Mouse (Mus musculus) stomach, embryonic 16.5 days (tissue): ENCODE results near the gene D5Ertd579e. TPM values are rescaled to one million over a fixed set of nuclear protein-coding genes. Genes with fewer than 3 reads are reported as not detected.
"Not testable (repeated sequence)": the region's sequence is repeated elsewhere in the genome, so short reads cannot be mapped to it uniquely, and the experiment has no call there.

Source experiments
- ATAC-seq: fragments of 200-750 bp; cut with Nextera tagmentation; 2 replicates; pipeline ENCODE4 v1.8.0; 2017; ENCODE audit warnings: moderate number of reproducible peaks, moderate TSS enrichment; ENCODE audit not compliant: insufficient read depth, low FRiP score
- H3K27ac ChIP-seq: fragments of 300-500 bp; sonication (generic); 2 replicates; pipeline ENCODE4 v1.5.1; 2014; ENCODE audit warnings: low read length
- H3K27me3 ChIP-seq: fragments of 300-500 bp; sonication (generic); 2 replicates; pipeline ENCODE4 v1.6.1; 2014; ENCODE audit warnings: low read length, control low read depth, mixed read lengths; ENCODE audit not compliant: control insufficient read depth, insufficient read depth
- H3K36me3 ChIP-seq: fragments of 300-500 bp; sonication (generic); 2 replicates; pipeline ENCODE4 v1.6.1; 2014; ENCODE audit warnings: low read length; ENCODE audit not compliant: control insufficient read depth, insufficient read depth
- H3K4me1 ChIP-seq: fragments of 300-500 bp; sonication (generic); 2 replicates; pipeline ENCODE4 v1.6.1; 2014; ENCODE audit warnings: low read length, control low read depth, mixed read lengths; ENCODE audit not compliant: control insufficient read depth, insufficient read depth
- H3K4me2 ChIP-seq: fragments of 300-500 bp; sonication (generic); 2 replicates; pipeline ENCODE4 v1.6.1; 2014; ENCODE audit warnings: low read depth, low read length, mixed read lengths
- H3K4me3 ChIP-seq: fragments of 300-500 bp; sonication (generic); replicated peaks from 2 replicates; pipeline ENCODE4 v1.5.1; 2014; ENCODE audit warnings: mild to moderate bottlenecking, low read length
- H3K9ac ChIP-seq: fragments of 300-500 bp; sonication (generic); 2 replicates; pipeline ENCODE4 v1.6.1; 2014; ENCODE audit warnings: low read length
- H3K9me3 ChIP-seq: fragments of 300-500 bp; sonication (generic); replicated peaks from 2 replicates; pipeline ENCODE4 v1.6.1; 2016; ENCODE audit warnings: low read length, control low read depth; ENCODE audit not compliant: control insufficient read depth
- WGBS: fragments of 180-500 bp; shearing (Covaris S2); extraction: QIAGEN DNeasy Blood & Tissue Kit; methylation state at CpG from one replicate; pipeline ENCODE4 v1.1.7; 2014; 5-methylcytosine and 5-hydroxymethylcytosine counted together
- polyA plus RNA-seq: library from polyadenylated mRNA; unstranded; fragments of >200 nt; fragmentation: Nextera tagmentation; extraction: Ambion mirVana; gene quantifications from 2 replicates; pipeline ENCODE4 v1.2.1, GENCODE M21; 2015

Gene D5Ertd579e
- polyA plus RNA-seq, 1 experiment from 2014 or later = 20.5 TPM

DNA sequence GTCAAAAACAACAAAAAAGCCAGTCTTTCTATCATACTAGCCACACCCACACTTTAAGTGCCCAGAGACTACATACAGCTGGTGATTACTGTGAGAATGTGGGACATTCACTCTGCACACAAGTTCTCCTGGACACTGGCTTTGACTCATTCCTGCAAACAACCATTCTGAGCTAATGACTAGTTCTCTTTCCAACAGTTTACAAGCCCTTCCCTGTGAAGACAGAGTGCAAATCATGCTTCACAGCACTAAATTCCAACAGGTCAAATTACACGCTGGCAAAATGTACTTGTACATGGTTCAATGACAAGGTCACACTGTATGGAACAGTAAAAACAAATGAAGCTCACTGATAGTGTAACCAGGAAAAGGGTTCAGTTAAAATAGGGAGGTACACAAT lies 17.0 kb downstream of the D5Ertd579e start:
- no peak overlapping the region; the same call in none of the 2 replicates for H3K27ac ChIP-seq

DNA sequence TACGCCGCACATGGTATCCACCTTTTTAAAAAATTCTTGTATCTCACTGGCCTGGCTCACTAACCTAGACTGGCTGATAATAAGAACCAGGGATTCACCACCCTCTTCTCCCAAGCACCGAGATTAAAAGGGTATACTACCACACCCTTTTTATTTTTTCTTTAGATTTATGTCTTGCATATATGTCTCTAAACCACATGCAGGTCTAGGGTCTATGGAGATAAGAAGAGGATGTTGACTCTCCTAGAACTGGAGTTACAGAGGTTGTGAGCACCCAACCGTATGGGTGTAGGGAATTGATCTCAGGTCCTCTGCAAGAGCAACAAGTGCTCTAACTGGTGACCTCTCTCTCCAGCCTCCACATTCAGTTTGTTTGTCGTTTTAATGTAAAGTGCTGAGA lies 17.9 kb downstream of the D5Ertd579e start:
- H3K9me3 ChIP-seq = no peaks in the 10 kb centered on the region
- no peak overlapping the region for H3K9ac ChIP-seq
- no peak for ATAC-seq
- H3K27ac ChIP-seq = no peak overlapping the region
- H3K36me3 ChIP-seq = no peaks in the 10 kb centered on the region
- H3K4me1 ChIP-seq = peaks cover 19% of the 10 kb centered on the region
- H3K4me3 ChIP-seq = no peak overlapping the region
- no peak overlapping the region for H3K4me2 ChIP-seq
- no peaks in the 10 kb centered on the region for H3K27me3 ChIP-seq
- 80% methylated on average over 5 of the region's 5 CpGs for whole genome bisulfite sequencing

More for the DNA sequence above, 17.0 kb downstream of the D5Ertd579e start:
- Histone ChIP-seq H3K36me3 (no peaks in the 10 kb centered on the region), H3K4me2 (no peak overlapping the region), H3K9ac (no peak overlapping the region), H3K4me3 (no peak overlapping the region), H3K27me3 (no peaks in the 10 kb centered on the region), H3K9me3 (no peaks in the 10 kb centered on the region), H3K4me1 (peaks cover 19% of the 10 kb centered on the region)
- peak; percentile 55; the same call in 1 of the 2 replicates for ATAC-seq
- WGBS = 31% methylated on average over 1 of the region's 1 CpGs

DNA sequence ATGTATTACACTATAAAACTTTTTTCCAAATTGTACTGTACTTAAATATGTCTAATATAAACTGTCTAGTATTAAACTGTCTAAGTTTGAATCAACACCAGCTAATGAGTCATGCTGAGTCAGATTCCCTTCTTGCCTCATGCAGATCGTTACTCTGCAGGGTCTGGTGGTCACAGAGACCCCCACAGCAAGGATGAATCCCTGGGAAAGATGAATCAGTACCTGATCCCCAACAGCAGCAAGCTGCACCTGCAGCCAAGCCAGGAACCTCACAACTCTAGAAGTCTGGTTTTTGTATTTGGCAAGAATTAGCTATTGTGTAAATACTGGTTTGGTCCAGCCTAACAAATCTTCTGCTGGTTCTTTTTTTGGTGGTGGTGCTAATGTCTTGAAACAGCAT lies 20.4 kb downstream of the D5Ertd579e start:
- 0 out of 2 replicates have a peak, but pooled peaks cover 4% of the 10 kb centered on the region for H3K36me3 ChIP-seq
- H3K27ac ChIP-seq = peak overlapping the region; percentile 68
- no peaks in the 10 kb centered on the region for H3K27me3 ChIP-seq
- H3K4me2 ChIP-seq = 0 out of 2 replicates have a peak overlapping the region, but pooled peaks have one; percentile 25
- no peak overlapping the region for H3K9ac ChIP-seq
- peaks cover 18% of the 10 kb centered on the region for H3K4me1 ChIP-seq
- WGBS = 22% methylated on average over 1 of the region's 1 CpGs
- no peak overlapping the region for H3K4me3 ChIP-seq
- no peaks in the 10 kb centered on the region for H3K9me3 ChIP-seq
- peak; percentile 48; the same call in 1 of the 2 replicates for ATAC-seq

DNA sequence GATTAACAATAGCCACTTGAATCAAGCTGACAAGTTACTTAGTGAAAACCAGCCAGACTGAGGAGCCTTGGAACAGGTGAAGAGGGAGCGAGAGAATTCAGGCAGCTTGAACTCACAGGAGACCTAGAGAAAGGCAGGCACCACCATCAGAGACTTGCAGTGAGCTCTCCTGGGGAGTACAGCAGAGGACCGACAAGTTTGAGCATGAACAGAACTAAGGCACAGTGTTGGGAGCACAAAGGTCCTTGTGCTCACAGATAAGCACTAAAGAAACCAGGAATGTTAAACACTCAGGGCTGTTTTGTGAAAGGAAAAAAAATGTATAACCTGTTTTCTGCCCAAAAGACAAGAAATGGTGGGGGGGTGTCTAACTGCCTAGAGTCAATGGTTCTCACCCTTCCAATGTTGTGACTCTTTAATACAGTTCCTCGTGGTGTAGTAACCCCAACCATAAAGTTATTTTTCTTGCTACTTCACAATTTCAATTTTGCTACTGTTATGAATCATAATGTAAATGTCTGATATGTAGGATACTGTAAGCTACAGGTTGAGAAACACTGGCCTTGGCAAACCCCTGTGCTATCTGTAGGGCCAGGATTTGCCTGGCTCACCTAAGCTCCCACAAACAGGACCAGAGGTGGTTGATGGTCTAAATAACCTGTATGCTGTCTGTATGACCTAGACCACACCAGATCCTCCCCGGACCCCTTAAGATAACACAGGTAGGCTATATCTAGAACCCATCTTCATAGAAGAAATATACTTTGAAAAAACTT lies 21.0 kb downstream of the D5Ertd579e start:
- peak; percentile 57; the same call in 1 of the 2 replicates for ATAC-seq
- no peaks in the 10 kb centered on the region for H3K9me3 ChIP-seq
- no peak overlapping the region for H3K4me2 ChIP-seq
- H3K36me3 ChIP-seq = 0 out of 2 replicates have a peak, but pooled peaks cover 4% of the 10 kb centered on the region
- peaks cover 12% of the 10 kb centered on the region for H3K4me1 ChIP-seq
- 55% methylated on average over 4 of the region's 4 CpGs for WGBS
- H3K27ac ChIP-seq = peak overlapping the region; percentile 66
- H3K9ac ChIP-seq = no peak overlapping the region
- no peaks in the 10 kb centered on the region for H3K27me3 ChIP-seq
- H3K4me3 ChIP-seq = no peak overlapping the region

DNA sequence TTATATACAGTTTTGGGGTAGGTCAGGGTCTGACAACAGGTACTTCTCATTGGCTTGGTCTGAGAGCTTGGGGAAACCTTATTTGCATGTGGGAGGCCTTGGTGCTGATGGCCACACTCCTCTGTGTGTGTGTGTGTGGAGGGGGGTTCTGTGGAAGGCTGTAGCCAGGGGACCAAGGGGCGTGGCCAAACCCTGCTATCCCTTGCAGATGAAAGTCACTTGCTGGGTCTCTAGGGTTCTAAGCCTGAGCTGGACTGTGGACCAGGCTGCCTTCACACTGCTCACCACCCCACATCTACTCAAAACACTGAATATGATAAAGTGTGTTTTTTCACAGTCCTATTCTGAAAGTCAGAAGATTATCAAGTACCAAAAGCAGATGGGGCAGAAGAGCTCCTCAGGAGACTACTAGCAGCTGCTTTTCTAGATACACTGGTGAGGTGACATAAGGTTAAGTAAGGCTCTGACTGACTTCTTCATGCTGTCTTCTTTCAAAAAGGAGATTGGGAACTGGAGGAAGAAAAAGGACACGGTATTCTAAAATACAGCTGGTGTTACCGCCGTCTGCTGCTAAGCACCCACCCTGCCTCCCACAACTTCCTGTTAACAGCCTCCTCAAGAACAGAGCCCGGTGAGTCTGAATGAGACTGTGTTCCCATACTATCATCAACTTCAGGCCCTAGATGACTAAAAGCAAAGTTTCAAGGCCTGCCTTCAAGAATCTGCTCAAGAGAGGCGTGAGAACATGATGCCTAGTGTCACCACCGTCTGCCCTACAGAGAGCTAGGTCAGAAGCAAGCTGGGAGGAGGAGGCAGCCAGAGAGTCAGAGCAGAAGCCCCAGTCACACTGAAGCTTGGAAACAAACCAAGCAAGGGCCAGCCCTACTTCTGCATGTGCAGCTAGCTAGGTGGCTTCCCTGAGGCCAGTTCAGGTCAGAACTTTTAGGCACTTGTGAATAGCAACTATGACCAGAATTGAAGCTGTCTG lies 26.5 kb downstream of the D5Ertd579e start:
- no peaks in the 10 kb centered on the region for H3K9me3 ChIP-seq
- H3K36me3 ChIP-seq = 0 out of 2 replicates have a peak, but pooled peaks cover 4% of the 10 kb centered on the region
- ATAC-seq = no peak
- no peaks in the 10 kb centered on the region for H3K4me1 ChIP-seq
- H3K4me3 ChIP-seq = no peak overlapping the region
- no peak overlapping the region for H3K4me2 ChIP-seq
- WGBS = 81% methylated on average over 7 of the region's 7 CpGs
- no peaks in the 10 kb centered on the region for H3K27me3 ChIP-seq
- no peak overlapping the region for H3K9ac ChIP-seq
- no peak overlapping the region for H3K27ac ChIP-seq

DNA sequence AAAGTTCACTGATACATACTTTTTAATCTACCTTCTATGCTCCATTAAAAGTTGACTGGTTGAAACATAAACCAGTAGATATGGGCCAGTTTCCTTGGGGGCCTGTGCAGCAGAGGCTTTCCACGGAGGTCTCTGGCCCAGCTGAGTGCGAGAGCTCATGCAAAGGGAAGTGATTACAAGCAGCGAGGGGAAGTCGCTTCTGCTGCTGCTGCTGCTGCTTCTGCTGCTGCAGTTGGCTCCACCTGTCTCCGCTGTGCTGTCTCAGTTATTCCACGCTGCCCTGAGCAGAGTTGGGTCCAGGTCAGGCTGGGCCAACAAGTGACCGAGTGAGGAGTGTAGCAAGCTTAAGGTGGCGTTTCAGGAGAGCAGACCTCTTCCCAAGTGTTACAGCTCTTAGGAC lies 27.3 kb downstream of the D5Ertd579e start:
- Histone ChIP-seq H3K4me1 (no peaks in the 10 kb centered on the region), H3K27me3 (no peaks in the 10 kb centered on the region), H3K4me3 (no peak overlapping the region), H3K27ac (no peak overlapping the region), H3K36me3 (0 out of 2 replicates have a peak, but pooled peaks cover 4% of the 10 kb centered on the region), H3K9ac (no peak overlapping the region), H3K4me2 (no peak overlapping the region), H3K9me3 (no peaks in the 10 kb centered on the region)
- WGBS = 84% methylated on average over 8 of the region's 8 CpGs
- no peak for ATAC-seq

DNA sequence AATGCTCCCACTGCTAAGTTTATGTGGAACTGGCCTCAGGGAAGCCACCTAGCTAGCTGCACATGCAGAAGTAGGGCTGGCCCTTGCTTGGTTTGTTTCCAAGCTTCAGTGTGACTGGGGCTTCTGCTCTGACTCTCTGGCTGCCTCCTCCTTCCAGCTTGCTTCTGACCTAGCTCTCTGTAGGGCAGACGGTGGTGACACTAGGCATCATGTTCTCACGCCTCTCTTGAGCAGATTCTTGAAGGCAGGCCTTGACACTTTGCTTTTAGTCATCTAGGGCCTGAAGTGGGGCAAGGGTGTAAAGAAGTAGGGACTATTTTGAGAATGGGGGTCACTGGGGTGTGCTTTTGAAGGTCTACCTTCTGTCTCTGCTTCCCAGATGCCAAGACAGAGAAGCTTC lies 27.8 kb downstream of the D5Ertd579e start:
- H3K9me3 ChIP-seq, H3K4me2 ChIP-seq, ATAC-seq, H3K27me3 ChIP-seq, H3K27ac ChIP-seq, H3K9ac ChIP-seq, H3K4me1 ChIP-seq, H3K36me3 ChIP-seq, H3K4me3 ChIP-seq: not testable (repeated sequence)
- 73% methylated on average over 2 of the region's 2 CpGs for WGBS

DNA sequence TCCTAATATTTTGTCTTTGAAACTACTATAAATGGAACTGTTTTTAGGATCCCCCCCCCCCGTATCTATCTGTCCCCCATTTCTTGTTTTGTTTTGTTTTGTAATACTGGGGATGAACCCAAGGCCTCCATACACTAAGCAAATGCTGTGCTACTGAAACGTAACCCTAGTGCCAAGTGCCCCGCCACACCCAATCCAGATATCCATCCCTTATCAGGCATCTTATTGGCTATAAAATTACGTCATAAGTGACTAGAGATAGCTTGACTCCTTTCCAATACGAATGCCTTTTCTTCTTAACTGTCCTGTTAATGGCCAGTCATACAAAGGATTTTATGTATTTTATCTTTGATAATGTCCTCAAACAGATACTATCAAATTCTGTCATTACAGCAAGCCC lies 28.7 kb downstream of the D5Ertd579e start:
- WGBS = 85% methylated on average over 5 of the region's 5 CpGs
- H3K27ac ChIP-seq = no peak overlapping the region
- 0 out of 2 replicates have a peak, but pooled peaks cover 2% of the 10 kb centered on the region for H3K36me3 ChIP-seq
- H3K4me2 ChIP-seq = no peak overlapping the region
- no peak for ATAC-seq
- no peak overlapping the region for H3K9ac ChIP-seq
- H3K4me1 ChIP-seq = no peaks in the 10 kb centered on the region
- H3K27me3 ChIP-seq = no peaks in the 10 kb centered on the region
- H3K4me3 ChIP-seq = no peak overlapping the region
- no peaks in the 10 kb centered on the region for H3K9me3 ChIP-seq

DNA sequence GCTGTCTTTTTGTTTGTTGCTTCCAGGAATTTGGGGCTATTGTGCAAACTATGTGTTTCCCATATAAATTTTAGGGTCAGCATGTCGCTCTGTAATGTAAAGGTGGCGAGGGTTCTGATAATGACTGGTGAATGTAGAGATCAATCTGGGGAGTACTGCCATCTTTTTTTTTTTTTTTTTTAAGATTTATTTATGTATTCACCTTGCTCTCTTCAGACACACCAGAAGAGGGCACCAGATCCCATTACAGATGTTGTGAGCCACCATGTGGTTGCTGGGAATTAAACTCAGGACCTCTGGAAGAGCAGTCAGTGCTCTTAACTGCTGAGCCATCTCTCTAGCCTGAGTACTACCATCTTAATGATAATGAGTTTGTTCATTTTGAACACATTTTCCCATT lies 29.1 kb downstream of the D5Ertd579e start:
- not testable (repeated sequence) for H3K9me3 ChIP-seq, ATAC-seq

More for the DNA sequence above, 29.1 kb downstream of the D5Ertd579e start:
- not testable (repeated sequence) for H3K4me2 ChIP-seq, H3K4me1 ChIP-seq, H3K9ac ChIP-seq, H3K36me3 ChIP-seq, H3K27me3 ChIP-seq, H3K4me3 ChIP-seq, H3K27ac ChIP-seq
- WGBS = 92% methylated on average over 2 of the region's 2 CpGs
